8 mouse cellular contexts compared by ENCODE assay signal in the genomic region with DNA sequence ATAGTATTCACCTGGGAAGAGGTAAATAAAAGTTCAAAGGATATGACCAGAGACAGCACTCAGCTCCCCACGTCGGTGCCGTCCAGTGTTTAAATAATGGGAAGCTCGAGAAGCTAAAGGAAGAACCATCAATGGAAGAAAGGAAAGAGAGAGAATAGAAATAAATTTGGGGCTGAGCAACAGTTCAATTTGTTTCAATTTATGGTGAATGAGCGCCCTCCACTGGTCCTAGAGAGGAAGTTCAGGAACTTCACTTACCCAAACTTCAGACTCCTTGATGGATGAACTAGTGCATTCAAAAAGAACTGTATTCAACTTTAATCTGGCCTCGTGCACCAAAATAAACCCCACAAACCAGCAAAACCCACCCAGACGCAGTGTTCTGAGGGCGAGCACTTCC.
DNase-seq lines count a peak whose midpoint lies in the region; ATAC-seq and TF ChIP-seq lines count a peak whose summit lies in the region.
"Had no signal": no experiment of that assay in that cellular context is flagged by ENCODE, and none has a peak within 500 bp of the region (broad histone marks: within the 10 kb centered on the region; RNA-seq: fewer than 3 reads in every experiment).

No protein-coding gene starts in this region.

- DNase-seq in hindbrain, postnatal 0 days (ENCODE audit: low spot score) = peak; percentile 79
- DNase-seq in hindbrain, embryonic 10.5 days (ENCODE audit: low spot score) = no peak
- DNase-seq in 416B (ENCODE audit: low read depth) = peak; percentile 65
- no peak for DNase-seq in G1E (ENCODE audit: low spot score)
- peak; percentile 85 for DNase-seq in midbrain, embryonic 14.5 days
- DNase-seq in c-Kit-positive CD71-positive TER-119-positive erythroid progenitor cells, embryonic 14.5 days (ENCODE audit: low spot score) = no peak

- no peak for ATAC-seq in hindbrain, postnatal 0 days
- no peak for ATAC-seq in G1E (ENCODE audit: extremely low read depth, insufficient number of reproducible peaks, low FRiP score, poor library complexity, severe bottlenecking)
- ATAC-seq in forebrain, embryonic 16.5 days = peak; percentile 51
- ATAC-seq in midbrain, embryonic 14.5 days (ENCODE audit: low FRiP score, low TSS enrichment) = no peak; the same call in 1 of the 2 replicates

- no peaks in the 10 kb centered on the region for H3K27me3 ChIP-seq in hindbrain, postnatal 0 days (ENCODE audit: insufficient read depth, low read length)
- no peaks in the 10 kb centered on the region for H3K27me3 ChIP-seq in hindbrain, embryonic 10.5 days (ENCODE audit: insufficient read depth, poor library complexity, severe bottlenecking)
- H3K27me3 ChIP-seq in G1E (ENCODE audit: insufficient read depth, low read length) = no peaks in the 10 kb centered on the region
- no peaks in the 10 kb centered on the region; the same call in 1 of the 2 replicates for H3K27me3 ChIP-seq in forebrain, embryonic 16.5 days (replicated peaks; ENCODE audit: control insufficient read depth, insufficient read depth, low read length)
- no peaks in the 10 kb centered on the region for H3K27me3 ChIP-seq in midbrain, embryonic 14.5 days (ENCODE audit: control insufficient read depth, insufficient read depth, low read length)
- H3K27me3 ChIP-seq: embryonic facial prominence, embryonic 12.5 days had no signal

- H3K4me2 ChIP-seq in hindbrain, postnatal 0 days (ENCODE audit: low read depth, low read length) = no peak overlapping the region
- no peak overlapping the region for H3K4me2 ChIP-seq in forebrain, embryonic 16.5 days (ENCODE audit: low read length)
- H3K4me2 ChIP-seq in midbrain, embryonic 14.5 days (ENCODE audit: low read length) = no peak overlapping the region
- H3K4me2 ChIP-seq: embryonic facial prominence, embryonic 12.5 days had no signal

- H3K27ac ChIP-seq in hindbrain, postnatal 0 days = no peak overlapping the region
- H3K27ac ChIP-seq in hindbrain, embryonic 10.5 days = no peak overlapping the region
- H3K27ac ChIP-seq in forebrain, embryonic 16.5 days (ENCODE audit: low read length) = no peak overlapping the region
- no peak overlapping the region for H3K27ac ChIP-seq in midbrain, embryonic 14.5 days (replicated peaks; ENCODE audit: low read depth, low read length)
- H3K27ac ChIP-seq: embryonic facial prominence, embryonic 12.5 days had no signal

- no peaks in the 10 kb centered on the region for H3K4me1 ChIP-seq in hindbrain, postnatal 0 days (ENCODE audit: insufficient read depth, low read length)
- H3K4me1 ChIP-seq in hindbrain, embryonic 10.5 days (replicated peaks) = no peaks in the 10 kb centered on the region
- no peaks in the 10 kb centered on the region for H3K4me1 ChIP-seq in G1E (ENCODE audit: insufficient read depth, low read depth, low read length)
- 0 out of 2 replicates have a peak, but pooled peaks cover 4% of the 10 kb centered on the region for H3K4me1 ChIP-seq in forebrain, embryonic 16.5 days (replicated peaks; ENCODE audit: control insufficient read depth, insufficient read depth, low read length)
- H3K4me1 ChIP-seq in midbrain, embryonic 14.5 days (ENCODE audit: control insufficient read depth, insufficient read depth, low read length) = no peaks in the 10 kb centered on the region
- H3K4me1 ChIP-seq: embryonic facial prominence, embryonic 12.5 days had no signal

- 7% methylated on average over 8 of the region's 8 CpGs for WGBS in hindbrain, postnatal 0 days
- 12% methylated on average over 8 of the region's 8 CpGs for WGBS in hindbrain, embryonic 10.5 days
- 9% methylated on average over 8 of the region's 8 CpGs for WGBS in forebrain, embryonic 16.5 days
- WGBS in midbrain, embryonic 14.5 days = 11% methylated on average over 8 of the region's 8 CpGs

- peak; percentile 82 for TF ChIP-seq CTCF in hindbrain, postnatal 0 days (IDR thresholded peaks at IDR 0.05; ENCODE audit: low read depth)
- peak; percentile 19; the same call in 1 of the 2 replicates for TF ChIP-seq CTCF in G1E (IDR thresholded peaks at IDR 0.05; ENCODE audit: low read depth, low read length)

- no peaks in the 10 kb centered on the region for H3K36me3 ChIP-seq in hindbrain, postnatal 0 days (ENCODE audit: insufficient read depth, low read length)
- no peaks in the 10 kb centered on the region for H3K36me3 ChIP-seq in hindbrain, embryonic 10.5 days
- H3K36me3 ChIP-seq in G1E (replicated peaks) = no peaks in the 10 kb centered on the region
- H3K36me3 ChIP-seq in forebrain, embryonic 16.5 days (ENCODE audit: control insufficient read depth, insufficient read depth) = no peaks in the 10 kb centered on the region
- no peaks in the 10 kb centered on the region for H3K36me3 ChIP-seq in midbrain, embryonic 14.5 days (ENCODE audit: control insufficient read depth, insufficient read depth, low read length)
- H3K36me3 ChIP-seq: embryonic facial prominence, embryonic 12.5 days had no signal

- H3K9ac ChIP-seq in hindbrain, postnatal 0 days (replicated peaks; ENCODE audit: low read length) = no peak overlapping the region
- no peak overlapping the region for H3K9ac ChIP-seq in forebrain, embryonic 16.5 days (replicated peaks; ENCODE audit: low read depth, low read length)
- no peak overlapping the region for H3K9ac ChIP-seq in midbrain, embryonic 14.5 days (replicated peaks; ENCODE audit: low read length)
- H3K9ac ChIP-seq: embryonic facial prominence, embryonic 12.5 days had no signal

- H3K9me3 ChIP-seq in hindbrain, postnatal 0 days (ENCODE audit: low read length) = peaks cover 9% of the 10 kb centered on the region; the same call in 1 of the 2 replicates
- peaks cover 18% of the 10 kb centered on the region for H3K9me3 ChIP-seq in hindbrain, embryonic 10.5 days
- H3K9me3 ChIP-seq in G1E (replicated peaks) = peaks cover 40% of the 10 kb centered on the region
- peaks cover 10% of the 10 kb centered on the region for H3K9me3 ChIP-seq in forebrain, embryonic 16.5 days (ENCODE audit: control insufficient read depth, low read length)
- peaks cover 16% of the 10 kb centered on the region for H3K9me3 ChIP-seq in midbrain, embryonic 14.5 days (ENCODE audit: control insufficient read depth, low read length)

- no peak overlapping the region for H3K4me3 ChIP-seq in hindbrain, postnatal 0 days (ENCODE audit: low read length)
- H3K4me3 ChIP-seq in hindbrain, embryonic 10.5 days = no peak overlapping the region
- H3K4me3 ChIP-seq in G1E (ENCODE audit: low read depth, low read length) = no peak overlapping the region
- no peak overlapping the region for H3K4me3 ChIP-seq in forebrain, embryonic 16.5 days (replicated peaks; ENCODE audit: low read length)
- H3K4me3 ChIP-seq in midbrain, embryonic 14.5 days (replicated peaks; ENCODE audit: low read depth, low read length) = no peak overlapping the region
- H3K4me3 ChIP-seq: embryonic facial prominence, embryonic 12.5 days had no signal

Comparison
In these comparisons a context has a peak if more than half of its experiments do, and no peak if none do; other contexts are left out.
1. DNase-seq: peak in hindbrain, postnatal 0 days (single experiment), 416B (single experiment) and midbrain, embryonic 14.5 days (single experiment); none in hindbrain, embryonic 10.5 days (single experiment), G1E (single experiment) and c-Kit-positive CD71-positive TER-119-positive erythroid progenitor cells, embryonic 14.5 days (single experiment).